Mouse (Mus musculus): Measurements from ENCODE around the gene Mcf2l.

Mcf2l gene

DNA sequence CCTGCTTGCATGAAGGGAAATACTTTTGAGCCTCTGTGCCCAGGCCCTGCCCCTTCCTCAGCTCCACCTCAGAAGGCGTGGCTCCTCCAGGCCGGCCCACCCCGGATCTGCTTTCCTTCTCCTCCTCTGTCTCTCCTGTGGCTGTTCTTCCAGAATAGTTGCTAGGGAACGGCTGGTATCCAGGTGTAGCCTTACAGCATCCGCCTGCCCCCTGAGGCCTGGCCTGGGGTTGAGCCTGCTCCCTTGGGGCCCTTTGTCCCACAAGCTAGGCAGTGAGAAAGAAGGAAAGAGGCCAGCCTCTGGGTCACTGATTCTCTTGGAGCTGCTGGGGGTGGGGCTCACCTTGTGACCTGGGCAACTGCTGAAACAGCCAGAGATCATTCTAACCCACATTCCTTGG, 38.4 kb downstream of the Mcf2l start:
- no peak for DNase-seq (ENCODE audit: low spot score)

DNA sequence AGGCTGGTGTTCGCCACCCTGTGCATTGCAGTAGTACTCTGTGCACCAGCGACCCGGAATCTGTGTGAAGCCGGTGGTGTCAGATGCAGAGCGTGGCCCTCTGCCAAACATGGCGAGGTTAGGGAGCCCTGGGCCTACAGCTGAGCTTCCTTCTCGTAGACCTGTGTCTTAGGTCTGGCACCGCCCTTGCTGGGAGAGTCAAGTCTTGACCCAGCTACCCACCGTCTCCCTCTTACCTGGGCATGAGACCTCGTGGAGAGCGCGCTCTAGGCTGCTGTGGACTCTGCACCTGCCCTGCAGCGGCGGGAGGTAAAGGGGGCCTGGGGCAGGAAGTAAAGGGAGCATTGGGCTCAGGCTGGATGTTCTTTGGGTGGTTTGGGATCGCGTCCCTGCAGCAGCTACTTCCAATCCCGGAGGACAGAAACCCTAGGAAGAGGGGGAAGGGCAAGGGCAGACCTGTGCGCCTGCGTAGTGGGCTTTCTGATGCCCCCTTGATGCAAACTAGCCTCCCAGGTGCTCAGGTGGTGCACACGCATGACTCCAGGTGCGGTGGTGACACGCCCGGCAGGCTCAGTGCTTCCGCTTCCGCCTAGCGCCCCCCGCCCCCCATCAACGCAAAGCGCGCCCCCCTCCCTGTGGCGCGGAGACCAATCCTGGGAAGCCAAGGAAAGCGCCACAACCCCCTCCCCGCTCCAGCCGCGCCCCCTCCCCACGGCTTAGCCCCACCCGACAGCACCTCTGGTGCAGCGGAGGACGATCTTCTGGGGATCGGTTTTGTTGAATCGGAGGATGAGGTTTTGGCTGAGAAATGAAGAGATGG, 41.8 kb downstream of the Mcf2l start:
- DNase-seq (ENCODE audit: low spot score): no peak

DNA sequence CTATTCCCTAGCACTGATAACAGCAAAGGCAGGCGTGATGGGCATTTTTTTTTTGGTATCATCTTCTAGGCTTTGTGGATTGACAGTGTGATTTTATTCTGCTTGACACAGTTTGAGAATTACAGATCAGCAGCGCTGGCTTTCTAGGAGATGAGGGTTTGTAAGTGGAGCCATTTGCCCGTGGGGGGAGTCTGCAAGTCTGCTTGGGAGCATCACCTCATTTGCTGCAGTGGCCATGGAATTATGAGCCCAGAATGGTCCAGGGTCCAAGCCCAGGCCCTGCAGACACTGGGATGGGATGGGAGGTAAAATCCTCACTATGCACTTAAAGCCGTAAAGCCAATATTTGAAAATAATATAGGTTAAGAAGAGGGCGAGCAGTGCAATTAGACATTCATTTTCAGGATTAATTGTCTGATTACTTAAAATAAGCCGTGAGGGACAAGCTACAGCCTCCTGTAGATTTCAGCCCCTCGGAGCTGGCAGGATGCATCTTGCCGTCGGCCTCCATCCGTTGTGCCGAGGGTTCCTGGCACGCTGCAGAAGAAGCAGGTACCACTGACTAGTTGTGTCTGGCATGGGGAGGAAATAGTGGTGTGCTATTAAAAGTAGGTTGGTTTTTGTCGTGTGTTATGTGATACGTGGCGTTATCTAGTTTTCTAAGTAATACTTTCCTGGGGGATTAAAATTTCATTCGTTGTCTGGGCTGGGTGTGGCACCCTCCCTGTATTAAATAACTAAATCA, 42.7 kb downstream of the Mcf2l start:
- no peak for DNase-seq (ENCODE audit: low spot score)

DNA sequence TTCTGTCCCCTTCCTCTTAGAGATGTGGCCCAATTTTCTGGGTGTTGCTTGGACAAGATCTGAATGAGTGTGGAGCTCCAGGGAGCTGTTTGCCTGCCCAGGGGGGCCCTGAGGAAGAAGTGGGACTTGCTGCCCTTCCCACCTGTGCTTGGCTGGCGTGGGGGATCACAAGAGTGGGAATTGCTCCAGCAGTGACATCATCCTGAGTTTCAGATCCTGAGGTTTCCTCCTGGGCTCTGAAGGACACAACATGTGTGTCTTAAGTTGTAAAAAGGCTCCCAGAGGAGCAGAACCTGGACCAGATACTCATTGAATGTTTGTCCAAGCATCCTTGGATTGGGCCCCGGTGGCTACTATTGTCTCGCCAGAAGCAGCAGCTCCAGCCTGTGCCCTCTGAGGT, 43.4 kb downstream of the Mcf2l start:
- no peak for DNase-seq (ENCODE audit: low spot score)

DNA sequence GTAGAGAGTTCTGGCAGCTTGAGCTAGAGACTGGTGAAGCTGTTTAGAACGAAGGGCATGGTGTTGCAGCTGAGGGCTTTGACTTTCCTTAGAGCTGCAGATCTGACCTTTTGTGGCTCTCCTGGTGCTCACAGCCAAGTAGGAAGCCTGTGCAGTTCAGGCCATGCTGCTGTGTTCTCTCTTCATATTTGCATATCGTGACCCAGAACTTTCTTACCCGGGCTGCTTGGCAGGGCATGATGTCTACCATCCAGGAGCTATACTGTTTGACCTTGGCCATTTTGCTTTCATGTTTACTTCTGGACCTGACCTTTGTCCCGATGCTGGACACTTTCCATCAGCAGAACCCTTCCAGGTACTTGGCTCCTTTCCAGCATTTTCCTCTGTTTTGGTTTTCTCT, 44.2 kb downstream of the Mcf2l start:
- DNase-seq (ENCODE audit: low spot score): no peak

DNA sequence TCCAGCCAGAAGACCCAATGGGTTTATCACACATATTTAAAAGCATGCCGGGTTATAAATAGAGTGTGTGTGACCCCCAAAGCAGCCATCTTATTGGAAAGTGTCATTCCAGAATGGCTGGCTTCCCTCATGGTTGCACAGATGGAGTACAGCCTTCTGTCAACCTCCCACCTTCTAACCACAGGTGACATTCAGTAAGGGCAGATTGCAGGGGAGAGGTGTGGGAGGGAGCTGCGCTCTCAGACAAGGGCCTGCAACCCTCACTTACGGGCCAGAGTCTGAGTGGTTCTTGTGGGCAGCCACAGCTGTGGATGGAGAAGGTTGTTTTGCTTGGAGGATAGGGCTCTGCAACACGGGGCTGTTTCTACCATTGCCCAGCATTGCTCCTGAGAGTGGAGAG, 47.0 kb downstream of the Mcf2l start:
- no peak for DNase-seq (ENCODE audit: low spot score)

DNA sequence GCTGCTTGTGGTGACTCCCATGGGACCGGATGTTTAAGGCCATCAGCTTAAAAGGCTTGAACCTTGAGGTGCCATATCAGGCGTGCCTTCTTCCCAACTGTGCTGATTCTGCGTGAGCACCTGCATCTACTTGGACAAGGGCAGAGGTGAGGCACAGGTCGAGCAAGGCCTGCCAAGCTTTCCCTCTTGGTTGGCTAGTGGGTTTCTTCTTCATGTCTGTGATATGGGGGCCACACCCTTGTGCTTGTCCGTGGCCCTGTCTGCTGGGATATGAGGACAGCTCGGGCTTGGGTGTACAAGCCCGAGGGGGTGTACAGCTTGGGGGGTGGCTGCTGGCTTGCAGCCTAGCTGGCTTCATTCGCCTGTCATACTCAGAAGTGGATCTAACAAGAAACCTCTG, 51.4 kb downstream of the Mcf2l start:
- DNase-seq (ENCODE audit: low spot score): no peak

DNA sequence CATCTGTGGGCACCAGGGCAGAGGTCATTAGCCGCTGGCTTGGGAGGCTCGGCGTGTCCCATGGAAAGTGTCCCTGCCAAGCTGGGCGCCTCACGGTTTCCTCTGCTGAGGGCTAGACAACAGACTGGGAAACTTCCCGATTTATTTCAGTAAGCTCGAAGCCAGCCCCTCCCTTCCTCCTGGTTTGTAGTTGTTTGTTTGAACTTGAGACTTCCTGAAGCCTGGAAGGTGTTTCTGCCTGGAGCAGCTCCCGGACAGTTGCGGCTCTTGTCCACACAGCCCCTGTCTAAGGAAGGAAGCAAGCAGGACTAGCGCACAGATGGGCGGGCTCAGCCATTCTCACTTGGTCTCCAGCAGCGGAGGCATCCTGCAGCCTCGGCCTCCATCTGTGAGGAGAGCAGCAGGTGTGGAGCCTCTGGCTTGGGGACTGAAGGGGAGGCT, 52.4 kb downstream of the Mcf2l start:
- no peak for DNase-seq (ENCODE audit: low spot score)

DNA sequence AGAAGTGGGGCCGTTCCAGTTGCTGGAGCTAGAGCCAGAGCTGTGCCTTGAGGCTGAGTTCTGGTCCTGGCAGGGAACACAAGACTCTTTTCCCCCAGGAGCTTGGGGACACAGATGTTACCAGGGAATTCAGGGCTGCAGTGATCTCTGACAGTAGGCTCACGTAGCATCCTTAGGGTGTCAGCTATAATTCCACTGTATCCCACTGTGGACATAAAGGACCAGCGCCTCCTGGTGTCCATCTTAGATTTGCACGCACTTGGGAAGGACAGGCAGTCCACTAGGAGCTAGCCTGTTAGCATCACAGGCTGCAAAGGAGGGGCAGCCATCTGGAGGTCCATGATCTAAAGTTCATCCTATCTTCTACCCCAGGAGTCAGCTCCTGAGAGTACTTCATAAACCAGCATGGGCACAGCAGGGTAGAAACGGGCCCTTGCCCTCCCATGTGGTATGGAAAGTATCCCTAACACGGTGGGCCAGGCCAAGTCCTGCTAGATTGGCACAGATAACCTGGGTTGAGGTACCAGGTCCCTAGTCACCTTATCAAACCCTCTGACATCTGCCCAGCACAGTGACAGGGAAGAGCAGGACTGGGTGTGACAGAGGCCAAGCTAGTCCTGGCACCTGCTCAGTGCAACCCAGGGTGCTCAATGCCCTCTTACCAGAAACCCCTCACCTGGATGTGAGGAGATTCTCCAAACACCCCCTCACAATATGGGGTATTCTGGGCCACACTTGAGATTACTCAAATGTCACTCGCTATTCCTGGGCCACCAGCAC, 53.8 kb downstream of the Mcf2l start:
- DNase-seq (ENCODE audit: low spot score): no peak

DNA sequence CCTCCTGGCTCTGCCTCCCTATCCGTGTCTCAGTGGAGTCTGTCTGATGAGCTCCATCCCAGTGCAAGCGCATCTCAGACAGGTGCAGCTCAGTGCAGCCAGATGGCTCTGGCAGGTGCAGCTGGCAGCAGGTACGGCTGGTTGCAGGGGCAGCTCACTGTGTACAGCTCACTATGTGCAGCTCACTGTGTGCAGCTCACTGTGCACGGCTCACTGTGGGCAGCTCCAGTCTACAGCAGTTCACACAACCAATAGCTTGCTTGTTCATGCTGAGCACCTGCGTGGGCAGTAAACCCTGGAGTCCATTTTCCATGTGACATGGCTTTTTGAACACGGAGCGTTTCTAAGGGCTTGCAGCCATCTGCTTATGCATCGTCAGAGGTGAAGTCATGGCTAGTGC, 54.4 kb downstream of the Mcf2l start:
- no peak for DNase-seq (ENCODE audit: low spot score)

DNA sequence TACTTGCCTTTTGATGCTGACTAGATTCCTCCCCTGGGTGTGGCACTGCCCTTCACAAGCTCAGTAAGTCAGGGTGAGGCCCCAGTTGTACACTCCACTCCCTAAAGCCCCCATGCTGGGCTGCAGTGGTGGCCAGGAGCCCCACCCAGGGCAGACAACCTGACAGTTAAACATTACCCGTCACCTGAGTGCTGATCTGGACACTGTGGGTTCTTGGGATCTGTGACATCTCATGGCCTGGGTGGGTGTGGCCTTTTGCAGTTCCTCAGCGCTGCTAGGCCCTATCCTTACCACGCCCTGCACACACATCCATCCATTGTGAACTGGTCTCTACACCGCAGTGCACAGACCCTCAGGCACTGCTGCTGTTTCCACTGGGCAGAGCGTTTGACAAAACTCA, 55.3 kb downstream of the Mcf2l start:
- no peak for DNase-seq (ENCODE audit: low spot score)

DNA sequence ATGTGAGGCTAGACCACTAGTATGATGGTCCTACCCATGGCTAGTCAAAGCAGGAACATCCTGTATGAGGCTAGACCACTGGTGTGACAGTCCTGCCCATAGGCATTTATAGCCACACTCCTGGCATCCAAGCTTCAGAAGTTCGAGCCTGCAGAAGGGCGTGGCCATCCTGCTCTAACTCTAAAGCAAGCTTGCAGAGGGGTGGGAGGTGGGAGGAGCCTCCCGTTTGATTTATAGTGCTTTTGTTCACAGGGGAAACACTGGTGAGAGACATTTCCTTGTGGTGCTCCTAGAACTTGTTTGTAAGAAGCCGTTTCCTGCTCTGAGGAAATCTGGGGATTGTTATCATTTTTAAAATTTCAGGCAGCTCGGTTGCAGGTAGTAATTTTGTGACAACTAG, 56.7 kb downstream of the Mcf2l start:
- no peak for DNase-seq (ENCODE audit: low spot score)

DNA sequence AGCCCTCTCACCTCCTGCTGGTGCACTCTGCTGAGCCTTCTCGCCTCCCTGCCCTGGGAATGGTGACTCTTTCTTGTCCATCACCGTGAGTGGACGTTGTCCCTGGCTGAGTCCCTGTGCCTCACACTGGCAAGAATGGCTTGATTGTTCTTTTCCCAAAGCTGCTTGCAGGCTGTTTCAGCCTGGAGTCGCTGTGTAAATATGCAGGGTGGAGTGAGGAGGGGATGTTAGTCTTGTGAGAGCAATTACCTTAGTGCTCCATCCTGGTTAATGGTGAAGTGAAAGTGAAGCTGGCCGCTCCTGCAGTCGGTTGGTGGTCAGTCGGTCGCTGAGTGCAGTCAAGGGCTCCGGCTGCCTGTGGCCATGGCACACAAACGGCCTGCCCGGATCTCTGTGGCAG, 57.8 kb downstream of the Mcf2l start:
- DNase-seq (ENCODE audit: low spot score): no peak

DNA sequence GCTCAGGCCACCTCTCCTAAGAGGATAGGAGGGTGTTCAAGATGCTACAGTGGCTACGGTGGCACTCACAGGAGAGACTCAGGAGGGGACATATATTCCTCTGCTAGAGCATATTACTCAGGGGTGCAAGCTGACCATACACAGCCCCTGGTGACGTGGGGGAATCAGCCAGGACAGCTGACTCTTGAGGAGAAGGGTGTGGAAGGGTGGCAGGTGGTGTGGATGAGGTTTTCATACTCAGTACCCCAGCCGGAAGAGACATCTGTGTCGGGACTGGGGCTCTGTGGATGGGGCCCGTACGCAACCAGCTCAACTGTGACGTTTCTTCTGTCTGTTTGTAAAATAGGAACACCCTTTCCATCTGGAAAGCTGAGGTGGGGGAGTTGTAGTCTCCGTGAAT, 58.9 kb downstream of the Mcf2l start:
- no peak for DNase-seq (ENCODE audit: low spot score)

DNA sequence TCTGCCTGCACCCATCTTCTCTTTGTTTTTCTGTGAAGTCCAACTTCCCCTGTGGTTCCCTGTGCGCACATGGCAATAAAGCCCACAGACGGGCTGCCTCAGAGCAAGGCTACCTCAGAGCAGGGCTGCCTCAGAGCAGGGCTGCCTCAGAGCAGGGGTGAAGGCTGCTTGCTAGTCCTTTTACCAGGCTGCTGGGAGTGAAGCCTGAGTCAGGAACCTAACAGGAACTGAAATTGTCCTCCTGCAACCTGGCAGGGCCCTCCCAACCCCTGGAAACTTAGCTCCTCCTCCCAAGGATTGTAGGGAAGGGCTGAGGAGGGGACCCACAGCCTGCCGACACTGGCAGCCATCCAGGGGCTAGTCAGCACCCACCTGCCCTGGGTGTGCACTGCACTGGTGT, 60.2 kb downstream of the Mcf2l start:
- no peak for DNase-seq (ENCODE audit: low spot score)

DNA sequence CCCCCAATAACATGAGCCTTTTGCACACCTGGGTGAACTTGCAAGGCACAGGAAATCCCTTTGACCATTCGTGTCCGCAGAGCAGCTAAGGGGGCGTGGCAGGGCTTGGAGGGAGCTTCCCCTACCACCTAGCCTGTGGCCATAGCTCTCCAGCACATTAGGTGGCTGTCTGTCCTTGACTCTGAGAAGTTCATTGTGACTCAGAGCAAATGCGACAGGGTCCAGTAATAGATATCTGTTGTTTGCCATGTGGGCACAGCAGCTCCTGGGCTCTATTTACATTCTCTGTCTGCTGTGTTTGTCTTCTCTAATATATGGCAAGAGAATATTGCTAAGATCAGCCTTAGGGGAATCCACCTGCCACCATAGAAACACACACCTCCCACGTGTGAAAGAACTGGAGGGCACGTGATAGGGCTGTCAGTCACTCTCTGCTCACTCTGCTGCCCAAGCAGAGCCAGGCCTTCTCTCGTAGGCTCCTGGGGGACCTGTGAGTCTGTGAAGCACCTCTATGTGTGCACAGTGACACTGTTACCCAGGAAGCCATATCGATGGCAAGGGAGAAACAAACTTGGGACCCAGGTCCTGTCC, 60.9 kb downstream of the Mcf2l start:
- DNase-seq (ENCODE audit: low spot score): no peak

DNA sequence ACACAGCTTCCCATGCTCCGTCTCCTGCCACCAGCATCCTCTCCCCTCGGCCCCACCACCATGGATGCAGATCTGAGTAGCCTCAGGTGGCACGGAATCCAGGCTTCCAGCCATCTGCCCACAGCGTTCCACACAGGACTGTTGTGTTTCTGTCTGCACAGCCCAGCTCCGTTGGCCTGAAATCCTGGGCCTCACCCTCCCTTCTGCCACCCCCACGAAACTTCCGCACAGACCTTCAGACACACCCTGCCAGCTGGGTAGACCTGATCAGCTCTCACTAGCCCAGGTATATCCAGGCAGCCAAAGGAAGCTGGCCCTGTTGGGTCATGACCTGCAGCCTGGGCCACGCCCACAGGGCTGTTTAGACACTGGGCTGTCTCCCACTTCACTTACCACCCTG, 66.9 kb downstream of the Mcf2l start:
- no peak for DNase-seq (ENCODE audit: low spot score)

DNA sequence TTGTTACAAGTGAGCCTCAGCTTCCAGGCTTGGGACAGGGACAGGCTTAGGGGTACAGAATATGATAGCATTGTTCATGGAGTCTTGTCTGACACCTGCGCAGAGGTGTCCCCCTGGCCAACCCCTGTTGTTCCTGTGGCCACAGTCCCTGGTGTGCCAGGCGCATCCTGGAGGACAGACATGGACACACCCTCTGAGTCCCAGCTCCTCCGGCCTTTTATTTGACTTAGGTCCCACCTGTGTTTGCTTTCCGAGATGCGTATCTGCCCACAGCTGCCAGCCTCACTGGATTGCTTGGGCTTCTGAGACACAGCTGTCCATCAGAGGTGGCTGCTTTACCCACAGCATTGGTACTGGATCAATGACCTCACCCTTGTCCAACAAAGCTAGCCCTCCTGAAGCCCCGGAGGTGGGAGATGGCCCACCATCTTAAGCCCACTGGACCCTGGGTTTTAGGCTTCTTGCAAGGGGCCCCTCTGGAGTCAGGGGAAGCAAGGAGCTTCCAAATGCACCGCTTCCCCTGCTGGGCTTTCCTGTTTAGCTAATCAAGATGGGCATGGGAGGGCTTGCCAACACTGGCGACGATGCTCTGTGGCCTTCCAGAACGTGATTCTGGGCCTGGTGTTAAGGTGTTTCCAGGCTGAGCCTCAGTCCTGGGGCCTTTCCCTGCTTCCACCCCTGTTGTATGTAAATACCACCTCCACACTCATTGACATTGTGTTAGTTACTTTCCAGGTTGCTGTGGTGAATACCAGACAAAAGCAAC, 67.7 kb downstream of the Mcf2l start:
- DNase-seq (ENCODE audit: low spot score): no peak

DNA sequence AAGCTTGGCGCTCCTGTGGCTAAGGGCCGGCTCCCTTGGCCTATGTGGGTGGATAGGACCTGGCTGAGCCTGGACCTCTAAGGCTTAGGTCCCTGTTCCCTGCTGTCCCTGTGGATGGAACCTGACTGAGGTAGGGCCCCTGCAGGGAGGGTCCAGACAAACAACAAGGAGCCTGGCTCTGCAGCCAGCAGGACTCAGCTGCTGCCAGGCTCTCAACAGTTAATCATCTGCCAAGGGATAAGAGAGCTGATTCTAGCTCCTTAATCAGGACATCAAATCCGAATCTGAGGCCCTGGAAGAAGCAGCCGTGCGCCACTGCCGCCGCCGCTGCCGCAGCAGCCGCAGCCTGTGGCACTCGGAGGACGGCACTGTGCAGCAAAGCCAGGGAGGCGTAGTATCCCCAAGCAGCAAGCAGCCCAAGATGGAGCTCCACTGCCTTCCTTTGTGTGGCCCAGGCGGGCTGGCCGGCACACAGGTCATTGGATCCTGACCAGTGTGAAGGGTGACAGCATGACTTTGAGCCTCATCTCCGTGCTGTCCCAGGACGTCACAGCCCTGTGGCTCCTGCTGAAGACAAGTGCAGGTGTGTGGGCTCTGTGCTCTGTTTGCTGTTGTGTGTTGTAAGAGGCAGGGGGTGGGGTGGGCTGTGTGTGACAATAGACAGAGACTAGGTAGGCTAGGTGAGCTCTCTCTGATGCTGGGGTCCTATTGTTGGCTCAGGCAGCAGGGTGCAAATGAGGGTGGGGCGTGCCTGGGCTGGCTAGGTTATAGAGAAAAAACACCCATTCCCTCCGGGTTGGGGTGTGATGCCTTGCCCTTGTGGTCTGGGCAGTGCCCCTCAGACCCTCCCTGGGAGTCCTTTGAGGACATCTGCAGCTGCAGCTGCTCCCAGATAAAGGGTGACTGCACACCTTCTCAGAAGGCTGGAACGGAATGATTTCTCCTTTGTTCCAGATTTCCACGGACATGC, 74.3 kb downstream of the Mcf2l start:
- DNase-seq (ENCODE audit: low spot score): no peak

DNA sequence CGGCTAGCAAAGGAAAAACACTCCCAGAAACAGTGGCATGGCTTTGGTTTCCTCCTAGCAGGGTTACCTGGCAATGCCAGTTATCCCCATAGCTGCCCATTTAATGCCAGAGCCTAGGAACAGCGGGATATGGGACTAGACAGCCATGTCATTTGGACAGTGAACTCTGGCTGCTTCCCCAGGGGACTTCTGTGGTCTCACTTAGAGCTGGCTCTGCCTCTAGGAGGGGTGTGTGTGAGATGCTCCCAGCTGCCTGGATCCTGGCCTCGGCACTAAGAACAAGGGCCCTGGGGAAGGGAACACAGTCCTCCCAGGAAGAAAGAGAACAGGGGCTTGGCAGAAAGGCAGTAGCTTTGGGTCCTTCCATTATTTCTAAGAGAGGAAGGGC, 75.0 kb downstream of the Mcf2l start:
- no peak for DNase-seq (ENCODE audit: low spot score)

Measured in left cerebral cortex, adult 11 months (tissue).